Mouse (Mus musculus) MEL (cell line): ENCODE data around the gene Commd6. TPM values are rescaled to one million over a fixed set of nuclear protein-coding genes. Genes with fewer than 3 reads are reported as not detected.
A peak's percentile ranks its signal among the peaks of the same experiment; 100 is the strongest.

ENCODE experiments used
- DNase-seq: peaks from one replicate; pipeline ENCODE4 v3.0.0; 2011; ENCODE audit warnings: low read depth, low spot score
- H3K27ac ChIP-seq: 2 replicates; pipeline ENCODE4 v1.5.1; 2012; ENCODE audit warnings: low read depth, mild to moderate bottlenecking, control low read depth, low read length, moderate library complexity; ENCODE audit not compliant: control insufficient read depth
- H3K27me3 ChIP-seq, 2 experiments: fragments of 150-350 bp in 1 of 2; sonication (generic) in 1 of 2; 2 replicates each; pipeline ENCODE4 v1.6.1; 2012; ENCODE audit warnings: low read length in 2 of 2, mild to moderate bottlenecking in 2 of 2, improper control_type of control experiment in 1 of 2, moderate library complexity in 1 of 2; ENCODE audit not compliant: insufficient read depth in 2 of 2, control insufficient read depth in 1 of 2
- H3K36me3 ChIP-seq, 2 experiments: 2 replicates each; pipeline ENCODE4 v1.6.1; 2012 to 2014; ENCODE audit warnings: low read length in 2 of 2, improper control_type of control experiment in 1 of 2, inconsistent platforms in 1 of 2, mild to moderate bottlenecking in 1 of 2; ENCODE audit not compliant: insufficient read depth in 2 of 2, control insufficient read depth in 1 of 2
- H3K4me1 ChIP-seq, 2 experiments: fragments of 150-350 bp in 1 of 2; sonication (generic) in 1 of 2; 2 replicates each; pipeline ENCODE4 v1.6.1; 2012; ENCODE audit warnings: low read length in 2 of 2, improper control_type of control experiment in 1 of 2, mild to moderate bottlenecking in 1 of 2; ENCODE audit not compliant: insufficient read depth in 2 of 2, control insufficient read depth in 1 of 2
- H3K4me3 ChIP-seq, 2 experiments: fragments of 150-350 bp in 1 of 2; sonication (generic) in 1 of 2; 2 replicates each; pipeline ENCODE4 v1.5.1; 2012; ENCODE audit warnings: low read depth in 2 of 2, low read length in 2 of 2, mild to moderate bottlenecking in 2 of 2, moderate library complexity in 2 of 2, control low read depth in 1 of 2, improper control_type of control experiment in 1 of 2; ENCODE audit not compliant: control insufficient read depth in 1 of 2, insufficient read depth in 1 of 2
- H3K79me2 ChIP-seq: 2 replicates; pipeline ENCODE4 v1.6.1; 2012; ENCODE audit warnings: mild to moderate bottlenecking, low read length, moderate library complexity; ENCODE audit not compliant: control insufficient read depth, poor library complexity, insufficient read depth
- H3K9ac ChIP-seq: 2 replicates; pipeline ENCODE4 v1.6.1; 2012; ENCODE audit warnings: low read depth, mild to moderate bottlenecking, control low read depth, low read length, moderate library complexity; ENCODE audit not compliant: control insufficient read depth, poor library complexity, severe bottlenecking
- H3K9me3 ChIP-seq: fragments of 150-350 bp; sonication (generic); replicated peaks from 2 replicates; pipeline ENCODE4 v1.6.1; 2012; ENCODE audit warnings: mild to moderate bottlenecking, low read length, improper control_type of control experiment, moderate library complexity; ENCODE audit not compliant: insufficient read depth
- BHLHE40 ChIP-seq: IDR thresholded peaks from 2 replicates; pipeline ENCODE4 v1.6.1; 2012; ENCODE audit warnings: low read depth, mild to moderate bottlenecking, inconsistent platforms, low read length, improper control_type of control experiment, borderline replicate concordance
- CHD1 ChIP-seq: IDR thresholded peaks from 2 replicates; pipeline ENCODE4 v1.6.1; 2012; ENCODE audit warnings: low read depth, mild to moderate bottlenecking, inconsistent platforms, low read length, improper control_type of control experiment
- CHD2 ChIP-seq: IDR thresholded peaks from 2 replicates; pipeline ENCODE4 v1.6.1; 2011; ENCODE audit warnings: low read length, improper control_type of control experiment
- CTCF ChIP-seq, 3 experiments: IDR thresholded peaks in 2 of 3; conservative IDR thresholded peaks in 1 of 3; 2 replicates each; pipeline ENCODE4 v1.5.1; 2011 to 2012; ENCODE audit warnings: low read length in 3 of 3, low read depth in 2 of 3, mild to moderate bottlenecking in 2 of 3, improper control_type of control experiment in 1 of 3, inconsistent platforms in 1 of 3, mixed read lengths in 1 of 3, moderate library complexity in 1 of 3; ENCODE audit not compliant: control insufficient read depth in 1 of 3, insufficient read depth in 1 of 3, poor library complexity in 1 of 3, severe bottlenecking in 1 of 3
- ETS1 ChIP-seq: IDR thresholded peaks from 2 replicates; pipeline ENCODE4 v1.6.1; 2012; ENCODE audit warnings: low read depth, mild to moderate bottlenecking, inconsistent platforms, low read length, improper control_type of control experiment, moderate library complexity
- HCFC1 ChIP-seq: IDR thresholded peaks from 2 replicates; pipeline ENCODE4 v1.6.1; 2012; ENCODE audit warnings: low read depth, mild to moderate bottlenecking, inconsistent platforms, low read length, improper control_type of control experiment, moderate library complexity
- JUND ChIP-seq: IDR thresholded peaks from 2 replicates; pipeline ENCODE4 v1.6.1; 2011; ENCODE audit warnings: low read depth, mild to moderate bottlenecking, improper control_type of control experiment, low read length
- KAT2A ChIP-seq: conservative IDR thresholded peaks from 2 replicates; pipeline ENCODE4 v1.6.1; 2012; ENCODE audit warnings: low read depth, low read length, improper control_type of control experiment, inconsistent platforms
- MAX ChIP-seq: IDR thresholded peaks from 2 replicates; pipeline ENCODE4 v1.6.1; 2011; ENCODE audit warnings: low read length, improper control_type of control experiment
- MAZ ChIP-seq: IDR thresholded peaks from 2 replicates; pipeline ENCODE4 v1.6.1; 2012; ENCODE audit warnings: low read depth, mild to moderate bottlenecking, inconsistent platforms, low read length, improper control_type of control experiment
- MXI1 ChIP-seq: IDR thresholded peaks from 2 replicates; pipeline ENCODE4 v1.6.1; 2011; ENCODE audit warnings: mild to moderate bottlenecking, low read depth, low read length, improper control_type of control experiment
- NELFE ChIP-seq: IDR thresholded peaks from 2 replicates; pipeline ENCODE4 v1.6.1; 2011; ENCODE audit warnings: low read depth, low read length, improper control_type of control experiment
- NRF1 ChIP-seq: IDR thresholded peaks from 2 replicates; pipeline ENCODE4 v1.6.1; 2014; ENCODE audit warnings: low read depth, mild to moderate bottlenecking, inconsistent platforms, low read length, improper control_type of control experiment, moderate library complexity; ENCODE audit not compliant: poor library complexity, insufficient read depth, severe bottlenecking
- POLR2A ChIP-seq, 2 experiments: IDR thresholded peaks; 2 replicates each; pipeline ENCODE4 v1.6.1; 2011 to 2012; ENCODE audit warnings: low read length in 2 of 2, mild to moderate bottlenecking in 2 of 2, control low read depth in 1 of 2, improper control_type of control experiment in 1 of 2, low read depth in 1 of 2, moderate library complexity in 1 of 2; ENCODE audit not compliant: control insufficient read depth in 1 of 2, insufficient read depth in 1 of 2, poor library complexity in 1 of 2
- RAD21 ChIP-seq: IDR thresholded peaks from 2 replicates; pipeline ENCODE4 v1.6.1; 2011; ENCODE audit warnings: mild to moderate bottlenecking, low read depth, low read length, improper control_type of control experiment
- RCOR1 ChIP-seq: IDR thresholded peaks from 2 replicates; pipeline ENCODE4 v1.6.1; 2012; ENCODE audit warnings: low read depth, mild to moderate bottlenecking, inconsistent platforms, low read length, improper control_type of control experiment
- TBP ChIP-seq: IDR thresholded peaks from 2 replicates; pipeline ENCODE4 v1.8.0; 2011; ENCODE audit warnings: low read depth, low read length, improper control_type of control experiment
- TCF12 ChIP-seq: IDR thresholded peaks from 2 replicates; pipeline ENCODE4 v1.6.1; 2014; ENCODE audit warnings: low read depth, mild to moderate bottlenecking, inconsistent platforms, low read length, improper control_type of control experiment, moderate library complexity
- ZC3H11A ChIP-seq: IDR thresholded peaks from 2 replicates; pipeline ENCODE4 v1.6.1; 2012; ENCODE audit warnings: low read depth, mild to moderate bottlenecking, inconsistent platforms, low read length, improper control_type of control experiment
- ZKSCAN1 ChIP-seq: IDR thresholded peaks from 2 replicates; pipeline ENCODE4 v1.6.1; 2012; ENCODE audit warnings: low read depth, mild to moderate bottlenecking, inconsistent platforms, low read length, improper control_type of control experiment, moderate library complexity
- ZMIZ1 ChIP-seq: IDR thresholded peaks from 2 replicates; pipeline ENCODE4 v1.6.1; 2012; ENCODE audit warnings: low read depth, mild to moderate bottlenecking, inconsistent platforms, low read length, improper control_type of control experiment, moderate library complexity
- polyA plus RNA-seq, 2 experiments: library from polyadenylated mRNA; stranded (reverse) in 1 of 2; unstranded in 1 of 2; fragments of >175 nt in 1 of 2; fragments of >200 nt in 1 of 2; gene quantifications; 2 replicates each; pipeline versions ENCODE4 v1.2.1 to v1.2.4; 2012; ENCODE audit warnings: low replicate concordance in 2 of 2, low read depth in 1 of 2; ENCODE audit not compliant: insufficient read length in 2 of 2, insufficient read depth in 1 of 2, missing spikeins in 1 of 2
- total RNA-seq: library from RNA; depleted of rRNA; stranded (reverse); fragments of 300-350 nt; gene quantifications from 2 replicates; pipeline ENCODE4 v1.2.3, GENCODE M21; 2012

Commd6 gene
- total and polyA plus RNA-seq, 3 experiments = 57.3 to 61.2 TPM; not detected in 1

DNA sequence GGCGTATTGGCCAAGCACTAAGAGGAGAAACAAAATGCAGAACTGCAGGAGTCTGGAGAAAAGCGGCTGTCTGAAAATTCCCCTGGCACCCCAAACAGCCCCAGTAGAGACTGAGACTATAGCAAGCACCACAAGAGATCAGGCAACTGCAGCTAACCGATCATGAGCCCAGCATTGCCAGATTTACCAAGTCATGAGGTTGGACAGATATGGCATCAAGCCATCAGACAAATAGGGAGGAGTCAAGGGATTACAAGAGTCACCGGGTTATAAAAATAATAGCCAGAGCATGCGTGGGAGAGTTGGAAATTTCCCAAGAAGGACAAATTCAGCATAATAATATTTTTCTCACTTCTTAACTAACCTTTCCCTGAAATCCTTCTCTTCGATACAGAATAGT, 12.1 kb upstream of the Commd6 start:
- Histone ChIP-seq H3K27me3 (no peaks in the 10 kb centered on the region; a peak in 2 of 4 replicates), H3K36me3 (peaks cover 0 to 18% of the 10 kb centered on the region in 2 experiments; a peak in 2 of 4 replicates), H3K27ac (no peak overlapping the region), H3K4me3 (no peak overlapping the region), H3K4me1 (peaks cover 7 to 11% of the 10 kb centered on the region in 2 experiments; a peak in 3 of 4 replicates), H3K79me2 (peaks cover 11% of the 10 kb centered on the region), H3K9me3 (no peaks in the 10 kb centered on the region), H3K9ac (no peak overlapping the region)
- DNase-seq = peak; percentile 62
- 0 out of 2 replicates have a peak, but pooled peaks have one; percentile 21 for TF ChIP-seq MXI1
- TF ChIP-seq NRF1 = no peak

DNA sequence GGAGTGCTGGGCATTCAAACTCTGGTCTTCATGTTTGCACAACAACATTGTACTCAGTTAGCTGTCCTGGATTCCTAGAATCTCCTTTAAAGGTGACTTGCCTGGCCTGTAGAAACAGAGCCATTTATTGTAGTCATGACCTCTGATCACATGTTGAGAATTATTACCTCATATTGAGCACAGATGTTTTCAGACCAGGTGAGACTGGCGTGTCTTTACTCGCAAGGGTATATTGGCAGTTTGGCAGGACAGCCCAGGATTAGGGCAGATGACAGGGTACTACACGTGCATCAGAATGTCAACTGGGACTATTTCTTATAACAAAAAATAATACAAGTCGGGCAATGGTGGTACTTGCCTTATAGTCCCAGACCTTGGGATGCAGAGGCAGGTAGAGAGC, 10.1 kb upstream of the Commd6 start:
- H3K27ac ChIP-seq = no peak overlapping the region
- H3K79me2 ChIP-seq = peaks cover 8% of the 10 kb centered on the region
- no peak for DNase-seq
- H3K27me3 ChIP-seq = peaks cover 0 to 1% of the 10 kb centered on the region in 2 experiments; a peak in 2 of 4 replicates
- H3K9me3 ChIP-seq = no peaks in the 10 kb centered on the region
- peaks cover 7 to 9% of the 10 kb centered on the region in 2 experiments; a peak in 3 of 4 replicates for H3K4me1 ChIP-seq
- no peak for TF ChIP-seq ZMIZ1
- no peak for TF ChIP-seq TCF12
- TF ChIP-seq RAD21 = no peak
- TF ChIP-seq TBP = no peak
- TF ChIP-seq BHLHE40 = no peak
- TF ChIP-seq JUND = no peak
- TF ChIP-seq CHD1 = no peak
- no peak for TF ChIP-seq KAT2A
- no peak for TF ChIP-seq ZC3H11A
- TF ChIP-seq NRF1 = no peak
- TF ChIP-seq, all 39 proteins: peak for 0
- Histone ChIP-seq H3K9ac (no peak overlapping the region), H3K36me3 (peaks cover 0 to 17% of the 10 kb centered on the region in 2 experiments; a peak in 2 of 4 replicates), H3K4me3 (no peak overlapping the region)

DNA sequence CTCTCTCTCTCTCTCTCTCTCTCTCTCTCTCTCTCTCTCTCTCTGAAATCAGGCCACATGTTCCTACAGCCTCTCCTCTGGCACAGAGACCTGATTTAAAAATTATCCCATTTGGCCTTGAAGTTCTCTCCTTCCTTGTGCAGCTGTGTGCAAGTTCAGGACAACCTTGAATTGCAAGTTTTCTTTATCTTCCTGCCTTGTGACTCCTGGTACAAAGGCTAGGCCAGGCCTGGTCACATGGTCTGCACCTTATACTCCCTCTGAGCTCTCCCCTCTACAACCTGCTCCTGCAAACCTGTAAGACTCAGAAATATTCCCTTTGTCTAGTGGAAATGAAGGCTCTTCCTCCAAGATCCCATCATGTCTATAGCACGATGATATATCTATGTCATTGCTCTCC, 4.5 kb upstream of the Commd6 start:
- Histone ChIP-seq H3K9ac (no peak overlapping the region), H3K79me2 (peaks cover 3% of the 10 kb centered on the region), H3K4me1 (no peaks in the 10 kb centered on the region; a peak in 1 of 4 replicates), H3K36me3 (no peaks in the 10 kb centered on the region), H3K4me3 (no peak overlapping the region), H3K27me3 (peaks cover 0 to 1% of the 10 kb centered on the region in 2 experiments; a peak in 2 of 4 replicates), H3K9me3 (no peaks in the 10 kb centered on the region), H3K27ac (no peak overlapping the region)
- DNase-seq = no peak
- no peak for TF ChIP-seq CHD2
- no peak for TF ChIP-seq JUND
- no peak for TF ChIP-seq CTCF (IDR thresholded peaks at IDR 0.05 in 2 of 3, conservative IDR thresholded peaks at IDR 0.05 in 1 of 3; ENCODE audit: control insufficient read depth in 1 of 3, insufficient read depth in 1 of 3, low read depth in 2 of 3, low read length in 3 of 3, poor library complexity in 1 of 3, severe bottlenecking in 1 of 3)
- TF ChIP-seq POLR2A (IDR thresholded peaks at IDR 0.05; ENCODE audit: control insufficient read depth in 1 of 2, insufficient read depth in 1 of 2, low read depth in 1 of 2, low read length in 2 of 2, poor library complexity in 1 of 2) = no peak
- TF ChIP-seq NRF1 = no peak
- TF ChIP-seq NELFE = no peak
- no peak for TF ChIP-seq MAX
- TF ChIP-seq MAZ = no peak
- TF ChIP-seq ETS1 = no peak
- no peak for TF ChIP-seq KAT2A
- no peak for TF ChIP-seq RCOR1
- TF ChIP-seq ZKSCAN1 = no peak
- no peak for TF ChIP-seq HCFC1
- no peak for TF ChIP-seq RAD21
- no peak for TF ChIP-seq CHD1
